Mouse (Mus musculus) heart, adult 2 months (tissue): Measurements from ENCODE around the gene Arrdc2. TPM values are rescaled to one million over a fixed set of nuclear protein-coding genes. Genes with fewer than 3 reads are reported as not detected.

Experiments used
- DNase-seq, 2 experiments: peaks; one replicate each; pipeline ENCODE4 v3.0.0; 2021
- H3K27ac ChIP-seq: fragments of 200-600 bp; 2 replicates; pipeline ENCODE4 v1.8.1; 2022
- H3K27me3 ChIP-seq: fragments of 200-500 bp; 2 replicates; pipeline ENCODE4 v1.6.1; 2012; ENCODE audit warnings: mild to moderate bottlenecking, low read length, inconsistent platforms, mixed read lengths; ENCODE audit not compliant: control insufficient read depth, insufficient read depth
- H3K36me3 ChIP-seq: fragments of 200-500 bp; 2 replicates; pipeline ENCODE4 v1.6.1; 2012; ENCODE audit warnings: low read length, inconsistent platforms; ENCODE audit not compliant: control insufficient read depth, insufficient read depth
- H3K4me1 ChIP-seq: fragments of 200-500 bp; 2 replicates; pipeline ENCODE4 v1.6.1; 2011; ENCODE audit warnings: low read length; ENCODE audit not compliant: control insufficient read depth, insufficient read depth
- H3K4me3 ChIP-seq: fragments of 200-600 bp; 2 replicates; pipeline ENCODE4 v1.8.1; 2022
- H3K79me2 ChIP-seq: fragments of 200-500 bp; replicated peaks from 2 replicates; pipeline ENCODE4 v1.6.1; 2012; ENCODE audit warnings: mild to moderate bottlenecking, inconsistent platforms, low read length, moderate library complexity, mixed read lengths; ENCODE audit not compliant: control insufficient read depth, insufficient read depth
- H3K9ac ChIP-seq: fragments of 200-500 bp; 2 replicates; pipeline ENCODE4 v1.6.1; 2012; ENCODE audit warnings: low read depth, mild to moderate bottlenecking, control low read depth, inconsistent platforms, low read length, mixed read lengths
- CTCF ChIP-seq: fragments of 200-600 bp; IDR thresholded peaks from 2 replicates; pipeline ENCODE4 v1.8.1; 2022; ENCODE audit warnings: antibody characterized with exemption, mild to moderate bottlenecking, moderate library complexity
- EP300 ChIP-seq: fragments of 200-500 bp; IDR thresholded peaks from 2 replicates; pipeline ENCODE4 v1.6.1; 2011; ENCODE audit warnings: low read depth, low read length, control low read depth; ENCODE audit not compliant: insufficient read depth
- POLR2A ChIP-seq: fragments of 200-500 bp; IDR thresholded peaks from 2 replicates; pipeline ENCODE4 v1.6.1; 2011; ENCODE audit warnings: mild to moderate bottlenecking, low read depth, low read length, control low read depth; ENCODE audit not compliant: insufficient read depth
- WGBS: fragments of 180-500 bp; shearing (Covaris S2); methylation state at CpG from one replicate; pipeline ENCODE4 v1.1.7; 2018; 5-methylcytosine and 5-hydroxymethylcytosine counted together
- intact Hi-C: fragments of 180-260 bp; cut with DNase I; formaldehyde crosslinking; loops from one replicate; pipeline ENCODE4 v1.15.1; 2025
- polyA plus RNA-seq: library from polyadenylated mRNA; depleted of rRNA; stranded (reverse); fragments of >200 nt; gene quantifications from 2 replicates; pipeline ENCODE4 v1.2.3, GENCODE M21; 2012
- total RNA-seq, 2 experiments: library from RNA; stranded (reverse); gene quantifications; 2 replicates each; pipeline ENCODE4 v1.2.3; 2021

Arrdc2 gene
- total and polyA plus RNA-seq, 3 experiments = 8.9 to 36.2 (median 18.6) TPM

DNA sequence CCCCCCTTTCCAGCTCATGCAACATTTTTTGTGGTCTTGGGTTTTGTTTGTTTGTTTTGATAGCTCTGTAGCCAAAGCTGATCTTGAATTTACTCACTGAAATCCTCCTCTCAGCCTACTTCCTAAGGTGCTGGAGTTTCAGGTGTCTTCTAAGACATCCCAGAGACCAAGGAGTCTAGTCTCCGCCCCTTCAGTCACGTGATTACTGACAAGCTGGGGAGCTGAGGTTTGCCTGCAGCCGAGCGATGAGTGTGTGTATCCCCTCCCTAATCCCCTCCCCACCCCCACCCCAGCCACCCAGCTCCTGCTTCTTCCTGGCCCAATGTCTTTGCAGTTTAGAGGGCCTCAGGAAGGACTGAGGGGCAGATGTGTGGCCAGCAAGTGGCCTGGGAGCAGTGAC is 18.0 kb upstream of the Arrdc2 start:
- Histone ChIP-seq H3K36me3 (no peaks in the 10 kb centered on the region), H3K79me2 (no peaks in the 10 kb centered on the region), H3K27ac (no peak overlapping the region), H3K9ac (no peak overlapping the region), H3K4me1 (peaks cover 2% of the 10 kb centered on the region; the same call in 1 of the 2 replicates), H3K4me3 (no peak overlapping the region), H3K27me3 (peaks cover under 1% of the 10 kb centered on the region)
- no peak for DNase-seq
- TF ChIP-seq EP300 = no peak
- TF ChIP-seq POLR2A = no peak
- no peak for TF ChIP-seq CTCF
- intact Hi-C loops = no loop called here
- 46% methylated on average over 4 of the region's 4 CpGs for WGBS

DNA sequence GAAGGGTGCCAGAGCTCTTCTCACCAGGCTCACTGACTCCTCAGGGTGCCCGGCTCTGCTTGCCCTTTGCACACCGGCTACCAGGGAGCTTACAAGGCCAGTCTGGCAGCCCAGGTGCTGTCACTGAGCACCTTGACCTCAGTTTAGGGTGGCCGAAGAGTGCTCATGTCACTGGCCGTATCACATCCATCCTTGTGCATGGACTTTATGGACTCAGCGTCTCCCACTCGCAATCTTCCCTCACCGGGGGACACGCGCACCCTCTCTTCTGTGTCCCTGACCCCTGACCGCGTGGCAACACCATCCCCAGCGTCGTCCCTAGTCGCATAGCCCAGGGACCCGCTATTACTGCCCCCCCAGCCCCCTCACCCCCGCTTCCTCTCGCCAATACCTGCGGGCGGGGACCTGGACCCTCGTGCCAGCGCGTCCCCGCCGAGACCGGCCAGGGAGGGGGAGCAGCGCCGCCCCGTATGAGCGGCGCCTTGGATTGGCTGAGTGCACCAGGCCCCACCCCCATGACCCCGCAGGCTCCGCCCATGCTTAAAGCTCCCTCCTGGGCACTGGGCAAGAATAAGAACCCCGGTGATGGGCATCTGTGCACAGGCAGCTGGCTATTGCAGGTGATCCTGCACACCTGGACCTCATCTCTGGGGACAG is 17.1 kb upstream of the Arrdc2 start:
- intact Hi-C loops = no loop called here
- peak overlapping the region; percentile 45 for H3K4me3 ChIP-seq
- 8% methylated on average over 33 of the region's 33 CpGs for WGBS
- H3K27me3 ChIP-seq = no peaks in the 10 kb centered on the region
- no peak overlapping the region; the same call in 1 of the 2 replicates for H3K27ac ChIP-seq
- DNase-seq = peak; percentile 78 to 81
- peak overlapping the region; percentile 79 for H3K9ac ChIP-seq
- no peaks in the 10 kb centered on the region for H3K79me2 ChIP-seq
- peaks cover 2% of the 10 kb centered on the region; the same call in 1 of the 2 replicates for H3K4me1 ChIP-seq
- TF ChIP-seq EP300 (no peak), CTCF (no peak), POLR2A (peak; percentile 7; the same call in 1 of the 2 replicates)
- no peaks in the 10 kb centered on the region for H3K36me3 ChIP-seq

DNA sequence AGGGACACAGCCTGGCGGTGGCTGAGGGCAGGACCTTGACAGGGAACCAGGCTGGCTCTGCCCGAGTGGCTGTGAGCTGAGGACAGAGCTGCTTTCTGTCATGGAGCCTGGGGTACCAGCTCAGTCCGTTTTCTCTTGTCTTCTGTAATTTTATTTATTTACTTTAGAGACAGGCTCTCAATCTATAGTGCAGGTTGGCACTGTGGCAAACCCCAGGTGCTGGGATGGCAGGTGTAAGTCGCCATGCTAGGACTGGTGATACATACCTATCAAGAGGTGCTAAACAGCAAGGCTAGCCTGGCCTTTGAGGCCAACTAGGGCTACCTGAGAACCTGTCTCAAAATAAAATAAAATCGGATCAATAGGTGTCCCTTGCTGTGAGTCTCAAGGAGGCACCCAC is 16.5 kb upstream of the Arrdc2 start:
- WGBS = 54% methylated on average over 5 of the region's 5 CpGs

DNA sequence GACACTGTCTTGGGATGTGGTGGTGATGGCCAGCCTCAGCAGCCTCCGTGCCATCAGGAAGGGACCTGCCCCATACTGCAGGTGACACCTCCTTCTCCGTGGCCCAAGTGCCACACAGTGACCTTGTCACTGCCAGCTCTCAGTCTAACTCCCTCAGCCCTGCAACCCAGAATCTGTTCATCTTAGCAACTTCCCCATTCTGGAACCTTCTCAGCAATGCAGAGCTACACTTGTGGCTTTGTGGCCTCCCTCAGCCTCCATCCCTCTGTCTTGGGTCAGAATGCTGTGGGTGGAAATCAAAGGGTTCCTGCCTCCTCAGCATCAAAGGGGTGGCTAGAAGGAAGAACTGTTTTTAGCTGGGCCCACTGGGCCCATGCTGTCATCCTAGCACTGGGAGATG is 14.3 kb upstream of the Arrdc2 start:
- 73% methylated on average over 2 of the region's 2 CpGs for WGBS
- TF ChIP-seq POLR2A (no peak), CTCF (no peak), EP300 (no peak)
- Histone ChIP-seq H3K4me1 (peaks cover 2% of the 10 kb centered on the region; the same call in 1 of the 2 replicates), H3K27me3 (no peaks in the 10 kb centered on the region), H3K36me3 (no peaks in the 10 kb centered on the region), H3K9ac (no peak overlapping the region), H3K4me3 (no peak overlapping the region), H3K27ac (no peak overlapping the region), H3K79me2 (no peaks in the 10 kb centered on the region)
- no peak for DNase-seq
- intact Hi-C loops = no loop called here

More for the DNA sequence above, 16.5 kb upstream of the Arrdc2 start:
- H3K9ac ChIP-seq = no peak overlapping the region
- no peak overlapping the region for H3K27ac ChIP-seq
- H3K79me2 ChIP-seq = no peaks in the 10 kb centered on the region
- no peak for DNase-seq
- peaks cover 2% of the 10 kb centered on the region; the same call in 1 of the 2 replicates for H3K4me1 ChIP-seq
- no peak overlapping the region for H3K4me3 ChIP-seq
- TF ChIP-seq CTCF (no peak), EP300 (no peak), POLR2A (no peak)
- intact Hi-C loops = no loop called here
- no peaks in the 10 kb centered on the region for H3K36me3 ChIP-seq
- no peaks in the 10 kb centered on the region for H3K27me3 ChIP-seq

DNA sequence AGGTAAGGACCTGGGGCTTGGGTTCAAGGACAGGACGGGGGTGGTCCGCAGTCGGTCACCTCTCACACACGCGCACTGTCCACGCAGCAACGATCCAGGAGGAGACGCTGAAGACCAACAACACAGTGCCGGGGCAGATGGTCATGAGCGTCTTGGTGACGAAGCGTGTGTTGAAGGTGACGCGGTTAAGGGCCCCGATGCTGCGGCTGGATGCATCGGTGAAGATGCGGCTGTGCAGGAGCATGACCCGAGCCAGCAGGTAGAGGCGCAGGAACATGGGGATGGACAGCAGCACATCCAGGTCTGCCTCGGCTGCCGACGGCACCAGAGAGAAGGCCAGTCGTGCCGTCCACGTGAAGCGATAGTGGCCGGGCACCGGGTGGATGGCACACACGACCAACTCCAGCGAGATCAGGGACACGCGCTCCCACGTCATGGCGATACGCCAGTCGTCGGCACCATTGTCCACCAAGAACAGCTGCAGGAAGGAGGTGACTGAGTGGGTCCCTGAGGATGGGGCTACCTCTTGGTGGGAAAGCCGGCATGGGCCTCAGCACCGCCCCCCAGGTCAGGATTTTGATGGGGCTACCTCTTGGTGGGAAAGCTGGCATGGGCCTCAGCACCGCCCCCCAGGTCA is 13.2 kb upstream of the Arrdc2 start:
- H3K36me3 ChIP-seq = no peaks in the 10 kb centered on the region
- intact Hi-C loops = no loop called here
- H3K79me2 ChIP-seq = no peaks in the 10 kb centered on the region
- H3K27ac ChIP-seq = no peak overlapping the region
- peaks cover 2% of the 10 kb centered on the region; the same call in 1 of the 2 replicates for H3K4me1 ChIP-seq
- no peak for TF ChIP-seq EP300
- no peak for TF ChIP-seq CTCF
- TF ChIP-seq POLR2A = no peak
- DNase-seq = no peak
- H3K9ac ChIP-seq = no peak overlapping the region
- 88% methylated on average over 41 of the region's 41 CpGs for WGBS
- no peaks in the 10 kb centered on the region for H3K27me3 ChIP-seq
- no peak overlapping the region for H3K4me3 ChIP-seq

DNA sequence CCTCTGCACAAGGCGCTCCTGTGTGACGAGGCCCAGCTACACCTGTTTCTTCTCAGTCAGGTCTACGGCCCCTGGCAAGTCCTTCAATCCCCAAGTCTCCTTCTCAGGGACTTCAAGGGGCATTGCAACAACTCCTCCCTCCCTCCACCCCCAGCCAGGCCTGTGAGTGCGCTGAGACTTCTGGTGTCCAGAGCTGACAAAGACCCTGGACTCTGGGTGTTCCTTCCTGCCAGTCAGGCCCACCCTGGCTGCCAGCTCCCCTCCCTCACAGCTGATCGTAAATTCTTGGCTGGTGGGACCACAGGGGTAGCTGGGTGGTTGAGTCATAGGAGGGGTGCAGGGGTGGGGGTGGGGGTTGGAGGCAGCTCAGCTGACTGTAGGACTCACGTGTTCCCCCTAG is 12.3 kb upstream of the Arrdc2 start:
- H3K4me1 ChIP-seq = peaks cover 2% of the 10 kb centered on the region; the same call in 1 of the 2 replicates
- no peak for DNase-seq
- no peak overlapping the region for H3K9ac ChIP-seq
- no peak overlapping the region for H3K27ac ChIP-seq
- no peak for TF ChIP-seq EP300
- TF ChIP-seq CTCF = no peak
- TF ChIP-seq POLR2A = no peak
- H3K79me2 ChIP-seq = no peaks in the 10 kb centered on the region
- WGBS = 56% methylated on average over 6 of the region's 6 CpGs
- no peaks in the 10 kb centered on the region for H3K27me3 ChIP-seq
- H3K4me3 ChIP-seq = no peak overlapping the region
- intact Hi-C loops = no loop called here
- H3K36me3 ChIP-seq = no peaks in the 10 kb centered on the region
